Mouse (Mus musculus) lung, adult 2 months (tissue): ENCODE results near the gene Emc10.

ENCODE experiments used
- CTCF ChIP-seq: fragments of 200-500 bp; IDR thresholded peaks from 2 replicates; pipeline ENCODE4 v1.5.1; 2011; ENCODE audit warnings: mild to moderate bottlenecking, low read length, control low read depth; ENCODE audit not compliant: insufficient read depth
- POLR2A ChIP-seq: fragments of 200-500 bp; IDR thresholded peaks from 2 replicates; pipeline ENCODE4 v1.6.1; 2011; ENCODE audit warnings: low read depth, mild to moderate bottlenecking, control low read depth, low read length, borderline replicate concordance; ENCODE audit errors: extremely low read depth

- TF ChIP-seq POLR2A: no peak
- no peak for TF ChIP-seq CTCF
These were observed 34.9 kb upstream of the Emc10 start for GRCm38 (mm10) chr7:44531207-44531606.
